Mouse (Mus musculus): ENCODE measurements around the gene Mxd3.

GRCm38 (mm10) chr13:55288854-55289253 is 40.8 kb downstream of the Mxd3 start:
- no peak for TF ChIP-seq POLR2A (IDR thresholded peaks at IDR 0.05; ENCODE audit: low read depth, low read length)
- no peak for TF ChIP-seq POLR2AphosphoS2 (IDR thresholded peaks at IDR 0.05; ENCODE audit: low read depth, low read length)
- TF ChIP-seq CTCF (conservative IDR thresholded peaks at IDR 0.05 in 1 of 2, IDR thresholded peaks at IDR 0.05 in 1 of 2; ENCODE audit: low read depth in 2 of 2, low read length in 2 of 2): peak in 1 of 2 experiments; percentile 38; a peak in 2 of 4 replicates
- TF ChIP-seq CHD2 (IDR thresholded peaks at IDR 0.05; ENCODE audit: low read length): no peak
- TF ChIP-seq UBTF (IDR thresholded peaks at IDR 0.05; ENCODE audit: low read depth, low read length): no peak
- no peak for TF ChIP-seq SIN3A (IDR thresholded peaks at IDR 0.05; ENCODE audit: low read length)
- no peak for TF ChIP-seq MYC (IDR thresholded peaks at IDR 0.05; ENCODE audit: low read depth, low read length)
- no peak for TF ChIP-seq E2F4 (IDR thresholded peaks at IDR 0.05; ENCODE audit: insufficient replicate concordance, low read depth, low read length)
